Mouse (Mus musculus): Measurements from ENCODE around the gene Mtus2. TPM values are rescaled to one million over a fixed set of nuclear protein-coding genes. Genes with fewer than 3 reads are reported as not detected.
"Not testable (repeated sequence)": the region's sequence is repeated elsewhere in the genome, so short reads cannot be mapped to it uniquely, and the experiment has no call there.

Gene Mtus2
- polyA plus RNA-seq, 1 experiment from 2014 or later = 6.9 TPM

DNA sequence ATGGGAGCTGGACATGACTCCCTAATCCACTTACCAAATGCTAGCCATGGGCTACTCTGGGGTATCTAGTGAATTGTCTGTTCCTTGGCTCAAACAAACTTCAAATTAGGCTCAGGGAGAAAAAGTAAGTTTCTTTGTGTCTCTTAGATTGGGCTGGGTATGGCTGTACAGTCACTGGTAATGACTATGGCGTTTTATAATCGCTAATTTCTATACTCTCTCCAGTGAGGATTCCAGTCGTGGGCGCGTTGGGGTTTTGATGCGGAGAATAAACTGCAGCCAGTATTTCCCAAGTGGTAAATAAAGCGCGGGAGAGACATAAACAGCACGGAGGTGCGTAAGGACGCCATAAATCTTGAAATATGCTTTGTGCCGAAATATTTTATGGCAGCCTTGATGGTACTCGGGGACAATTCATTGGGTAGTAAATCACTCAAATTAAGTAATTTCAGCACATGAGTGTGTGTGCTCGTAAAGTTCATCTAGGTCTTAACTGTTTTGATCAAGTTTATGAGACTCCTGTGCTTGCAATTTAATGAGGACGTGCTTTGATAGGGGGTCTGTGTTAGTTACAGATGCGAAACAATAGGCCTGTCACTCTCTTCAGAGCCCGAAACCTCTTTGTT is 203.5 kb downstream of the Mtus2 start:
- H3K4me1 ChIP-seq (replicated peaks) = peaks cover 7% of the 10 kb centered on the region
- H3K36me3 ChIP-seq = no peaks in the 10 kb centered on the region
- no peak overlapping the region for H3K27ac ChIP-seq
- H3K9ac ChIP-seq (replicated peaks) = no peak overlapping the region
- ATAC-seq (ENCODE audit: insufficient number of reproducible peaks, insufficient read depth, low FRiP score, low TSS enrichment, low read depth) = no peak
- WGBS = 29% methylated on average over 17 of the region's 17 CpGs
- H3K4me2 ChIP-seq = no peak overlapping the region
- peaks cover 62% of the 10 kb centered on the region for H3K27me3 ChIP-seq
- no peaks in the 10 kb centered on the region; the same call in 1 of the 2 replicates for H3K9me3 ChIP-seq
- no peak overlapping the region for H3K4me3 ChIP-seq (replicated peaks)

DNA sequence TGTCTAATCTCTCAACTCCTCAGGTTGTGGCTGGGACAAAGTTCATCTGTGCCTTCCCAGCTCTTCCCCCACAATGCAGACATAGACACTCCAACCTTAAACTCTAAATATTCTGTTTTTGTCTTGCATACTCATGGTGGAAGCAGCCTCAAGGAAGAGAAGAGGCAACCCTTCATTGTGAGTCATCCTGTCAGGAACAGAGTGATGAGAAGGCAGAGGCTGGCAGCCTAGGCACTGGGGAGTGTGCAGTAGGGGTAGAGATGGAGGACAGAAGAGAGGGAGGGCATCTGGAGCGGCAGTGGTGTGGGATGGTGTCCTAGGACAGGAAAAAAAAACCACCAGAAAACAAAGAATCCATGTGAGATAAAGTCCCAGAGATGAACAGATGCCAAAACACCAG is 208.0 kb downstream of the Mtus2 start:
- H3K27ac ChIP-seq = no peak overlapping the region
- no peak overlapping the region for H3K4me2 ChIP-seq
- H3K36me3 ChIP-seq = no peaks in the 10 kb centered on the region
- WGBS = 89% methylated on average over 1 of the region's 1 CpGs
- H3K27me3 ChIP-seq = peaks cover 34% of the 10 kb centered on the region
- H3K9me3 ChIP-seq = no peaks in the 10 kb centered on the region; the same call in 1 of the 2 replicates
- H3K4me3 ChIP-seq (replicated peaks) = no peak overlapping the region
- no peak overlapping the region for H3K9ac ChIP-seq (replicated peaks)
- no peak for ATAC-seq (ENCODE audit: insufficient number of reproducible peaks, insufficient read depth, low FRiP score, low TSS enrichment, low read depth)
- H3K4me1 ChIP-seq (replicated peaks) = peaks cover 7% of the 10 kb centered on the region

DNA sequence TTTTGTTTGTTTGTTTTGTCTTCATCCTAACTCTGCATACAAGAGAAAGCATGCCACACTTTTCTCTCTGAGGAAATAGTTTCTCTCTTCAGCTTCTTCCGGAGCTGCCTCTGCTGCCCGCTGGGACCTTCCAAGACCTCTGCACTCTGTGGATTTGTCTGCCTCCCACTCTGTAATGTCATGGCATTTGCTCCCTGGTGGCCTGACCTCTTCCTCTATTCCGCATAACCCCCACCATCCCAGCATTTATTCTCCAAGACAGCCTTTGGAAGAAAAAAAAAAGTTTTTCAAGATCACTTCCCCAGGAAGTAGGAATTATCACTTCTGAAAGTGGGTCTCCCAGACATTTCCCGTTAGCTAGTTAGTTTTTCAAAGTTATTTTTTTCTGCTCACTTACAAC is 218.0 kb downstream of the Mtus2 start:
- 42% methylated on average over 4 of the region's 4 CpGs for WGBS
- Histone ChIP-seq H3K36me3 (no peaks in the 10 kb centered on the region), H3K9ac (replicated peaks) (no peak overlapping the region), H3K9me3 (0 out of 2 replicates have a peak, but pooled peaks cover 5% of the 10 kb centered on the region), H3K4me1 (replicated peaks) (no peaks in the 10 kb centered on the region), H3K27ac (no peak overlapping the region), H3K4me3 (replicated peaks) (no peak overlapping the region), H3K27me3 (no peaks in the 10 kb centered on the region), H3K4me2 (no peak overlapping the region)
- ATAC-seq (ENCODE audit: insufficient number of reproducible peaks, insufficient read depth, low FRiP score, low TSS enrichment, low read depth) = no peak

DNA sequence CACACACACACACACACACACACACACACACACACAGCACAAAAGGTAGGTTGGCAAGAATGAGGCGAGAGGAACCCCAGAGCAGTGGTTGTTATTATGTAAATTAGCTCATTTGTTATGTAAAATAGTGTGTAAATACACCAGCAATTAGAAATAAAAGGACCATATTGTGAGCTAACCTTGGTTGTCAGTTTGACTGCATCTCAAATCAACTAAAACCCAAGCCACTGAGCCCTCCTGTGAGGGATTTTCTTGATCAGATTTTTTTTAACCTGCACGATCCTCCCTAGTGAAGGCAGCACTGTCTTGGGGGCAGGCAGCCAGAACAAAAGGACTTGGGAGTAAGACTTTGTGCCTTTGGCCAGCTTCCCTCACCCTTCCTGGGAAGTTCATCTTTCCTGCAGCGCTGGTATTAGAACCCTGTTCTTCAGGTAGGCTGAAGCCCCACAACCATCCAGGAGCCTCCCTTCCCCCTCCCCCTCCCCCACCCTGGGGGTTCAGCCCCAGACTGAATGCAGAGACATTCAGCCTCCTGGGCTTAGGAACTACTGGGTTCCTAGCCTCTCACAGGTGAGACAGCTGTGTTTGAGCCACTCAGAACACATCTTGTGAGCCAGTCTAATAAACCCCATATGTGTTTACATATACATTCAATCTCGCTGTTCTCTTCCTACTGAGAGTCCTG is 218.8 kb downstream of the Mtus2 start:
- H3K27ac ChIP-seq = no peak overlapping the region
- peaks cover 4% of the 10 kb centered on the region; the same call in 1 of the 2 replicates for H3K4me1 ChIP-seq (replicated peaks)
- WGBS = 73% methylated on average over 4 of the region's 4 CpGs
- no peak overlapping the region for H3K4me3 ChIP-seq (replicated peaks)
- no peaks in the 10 kb centered on the region; the same call in 1 of the 2 replicates for H3K27me3 ChIP-seq
- no peak overlapping the region for H3K4me2 ChIP-seq
- 0 out of 2 replicates have a peak, but pooled peaks cover 5% of the 10 kb centered on the region for H3K9me3 ChIP-seq
- H3K36me3 ChIP-seq = no peaks in the 10 kb centered on the region
- H3K9ac ChIP-seq (replicated peaks) = no peak overlapping the region
- no peak for ATAC-seq (ENCODE audit: insufficient number of reproducible peaks, insufficient read depth, low FRiP score, low TSS enrichment, low read depth)

DNA sequence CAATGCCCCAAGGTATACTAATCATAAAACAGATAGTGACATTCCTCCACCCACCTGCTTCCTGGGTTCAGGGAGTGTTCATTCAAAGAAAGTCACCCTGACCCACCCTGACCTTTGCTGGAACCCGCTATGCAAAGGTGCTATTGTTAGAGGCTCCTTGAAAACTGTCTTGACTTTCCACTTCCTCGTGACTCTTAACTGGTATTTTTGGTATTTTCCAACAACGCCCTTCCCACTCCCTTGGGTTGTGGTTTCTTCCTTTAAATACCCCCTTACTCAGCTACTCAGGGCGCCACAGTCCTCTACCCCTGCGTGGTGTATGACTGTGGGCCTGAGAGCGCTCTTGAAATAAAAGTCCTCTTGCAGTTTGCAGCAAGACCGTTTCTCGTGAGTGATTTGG is 219.4 kb downstream of the Mtus2 start:
- H3K4me2 ChIP-seq; H3K9ac ChIP-seq (replicated peaks); H3K4me3 ChIP-seq (replicated peaks); H3K9me3 ChIP-seq; ATAC-seq (ENCODE audit: insufficient number of reproducible peaks, insufficient read depth, low FRiP score, low TSS enrichment, low read depth); H3K4me1 ChIP-seq (replicated peaks); H3K27me3 ChIP-seq; H3K27ac ChIP-seq; H3K36me3 ChIP-seq: not testable (repeated sequence)
- WGBS = 91% methylated on average over 8 of the region's 8 CpGs

DNA sequence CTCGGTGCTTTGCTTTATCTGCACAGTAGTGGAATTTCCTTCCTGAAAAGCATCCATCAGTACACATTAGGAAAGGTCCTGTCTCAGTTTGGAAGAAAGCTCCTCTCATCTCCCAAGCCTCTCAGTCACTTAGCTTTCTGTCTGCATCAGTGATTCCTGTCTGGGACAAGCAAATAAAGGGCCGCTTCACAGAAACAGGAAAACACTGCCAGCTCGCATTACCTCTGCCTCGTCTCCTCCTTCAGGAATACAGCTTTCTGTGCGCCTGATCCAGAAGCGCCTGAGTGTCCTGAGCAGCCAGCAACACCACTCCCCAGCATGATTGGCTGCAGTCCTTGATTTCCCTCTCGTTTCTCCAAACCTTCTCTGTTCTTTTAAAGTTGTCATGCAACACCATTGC is 222.1 kb downstream of the Mtus2 start:
- 79% methylated on average over 7 of the region's 7 CpGs for WGBS
- H3K36me3 ChIP-seq = no peaks in the 10 kb centered on the region
- no peaks in the 10 kb centered on the region; the same call in none of the 2 replicates for H3K27me3 ChIP-seq
- no peak overlapping the region for H3K4me3 ChIP-seq (replicated peaks)
- H3K9ac ChIP-seq (replicated peaks) = no peak overlapping the region
- H3K4me2 ChIP-seq = no peak overlapping the region
- 0 out of 2 replicates have a peak, but pooled peaks cover 5% of the 10 kb centered on the region for H3K9me3 ChIP-seq
- H3K27ac ChIP-seq = no peak overlapping the region
- H3K4me1 ChIP-seq (replicated peaks) = peaks cover 4% of the 10 kb centered on the region; the same call in 1 of the 2 replicates
- no peak for ATAC-seq (ENCODE audit: insufficient number of reproducible peaks, insufficient read depth, low FRiP score, low TSS enrichment, low read depth)

DNA sequence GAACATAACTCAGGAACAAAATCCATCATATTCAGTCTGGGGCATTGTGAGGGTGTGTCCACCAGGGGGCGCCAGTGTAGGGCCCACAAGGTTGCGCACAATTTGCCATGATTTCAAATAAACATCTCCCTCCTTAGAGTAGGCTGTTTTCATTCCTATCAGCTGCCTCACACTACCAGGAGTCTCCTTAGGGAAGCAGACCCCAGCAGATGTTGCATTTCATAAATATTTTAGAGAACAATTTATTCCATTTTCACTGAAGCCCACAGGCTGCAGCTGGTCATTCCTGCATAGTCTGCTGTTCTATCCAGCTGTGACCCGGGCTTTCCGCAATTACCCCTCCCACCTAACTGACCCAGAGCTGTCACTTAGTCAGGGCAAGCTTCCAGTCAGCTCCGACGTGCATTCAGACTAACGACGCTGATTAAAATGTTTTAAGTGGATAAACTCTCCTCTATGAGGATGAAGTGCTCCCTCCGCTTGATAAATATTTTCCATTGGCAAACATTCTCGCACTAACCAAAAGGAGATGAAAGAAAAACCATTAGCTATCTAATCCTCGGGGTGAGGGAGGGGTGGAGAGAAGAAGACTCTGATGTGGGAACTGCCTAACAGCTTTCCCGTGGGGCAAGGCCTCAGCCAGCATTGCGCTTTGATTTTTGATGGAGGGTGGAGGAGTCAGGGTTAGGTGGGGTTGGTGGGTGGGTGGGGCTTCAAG is 223.6 kb downstream of the Mtus2 start:
- H3K27me3 ChIP-seq = no peaks in the 10 kb centered on the region; the same call in none of the 2 replicates
- H3K4me3 ChIP-seq (replicated peaks) = no peak overlapping the region
- WGBS = 19% methylated on average over 13 of the region's 13 CpGs
- ATAC-seq (ENCODE audit: insufficient number of reproducible peaks, insufficient read depth, low FRiP score, low TSS enrichment, low read depth) = no peak
- H3K4me2 ChIP-seq = no peak overlapping the region
- peaks cover 4% of the 10 kb centered on the region; the same call in 1 of the 2 replicates for H3K4me1 ChIP-seq (replicated peaks)
- no peak overlapping the region for H3K27ac ChIP-seq
- H3K9me3 ChIP-seq = peaks cover 5% of the 10 kb centered on the region; the same call in 1 of the 2 replicates
- no peaks in the 10 kb centered on the region for H3K36me3 ChIP-seq
- H3K9ac ChIP-seq (replicated peaks) = no peak overlapping the region

DNA sequence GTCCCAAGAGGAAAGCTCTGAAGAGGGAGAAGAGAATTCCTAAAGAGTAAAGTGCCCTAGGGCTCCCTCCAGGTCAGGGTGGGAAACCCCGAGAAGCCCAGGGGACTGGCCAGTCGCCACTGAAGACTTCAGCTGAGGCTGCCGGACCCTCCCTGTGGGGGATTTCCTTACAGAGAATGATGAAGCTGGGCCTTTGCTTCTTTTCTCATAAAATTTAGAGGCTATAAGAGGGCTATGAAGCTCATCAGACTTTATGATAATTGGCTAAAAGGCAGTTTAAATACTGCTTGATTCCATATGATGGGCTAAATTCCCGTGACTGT is 224.1 kb downstream of the Mtus2 start:
- H3K4me1 ChIP-seq (replicated peaks) = peaks cover 4% of the 10 kb centered on the region; the same call in 1 of the 2 replicates
- no peak overlapping the region for H3K9ac ChIP-seq (replicated peaks)
- H3K4me3 ChIP-seq (replicated peaks) = no peak overlapping the region
- H3K4me2 ChIP-seq = no peak overlapping the region
- H3K36me3 ChIP-seq = no peaks in the 10 kb centered on the region
- no peaks in the 10 kb centered on the region; the same call in none of the 2 replicates for H3K27me3 ChIP-seq
- H3K27ac ChIP-seq = no peak overlapping the region
- peaks cover 9% of the 10 kb centered on the region; the same call in 1 of the 2 replicates for H3K9me3 ChIP-seq
- ATAC-seq (ENCODE audit: insufficient number of reproducible peaks, insufficient read depth, low FRiP score, low TSS enrichment, low read depth) = no peak
- WGBS = 21% methylated on average over 4 of the region's 4 CpGs

DNA sequence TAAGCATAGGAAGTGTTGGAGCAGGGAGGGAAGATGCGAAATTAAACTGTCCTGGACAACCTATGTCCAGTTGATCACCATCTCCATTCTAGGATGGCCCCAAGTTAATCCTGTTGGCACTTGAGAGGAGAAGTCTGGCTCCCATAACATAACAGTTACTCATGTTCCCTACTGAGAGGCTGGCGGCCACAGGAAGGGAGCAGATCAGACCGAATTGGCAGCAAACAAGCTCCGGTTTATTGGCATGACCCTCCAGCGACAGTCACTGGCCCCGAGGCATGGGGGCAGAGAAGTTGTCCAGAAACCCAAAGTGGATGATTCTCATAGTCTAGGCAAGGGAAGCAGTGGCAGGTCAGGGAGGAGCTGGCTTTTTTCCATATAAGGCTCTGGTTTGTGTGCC is 224.8 kb downstream of the Mtus2 start:
- H3K36me3 ChIP-seq = no peaks in the 10 kb centered on the region
- 56% methylated on average over 6 of the region's 6 CpGs for WGBS
- no peak overlapping the region for H3K9ac ChIP-seq (replicated peaks)
- H3K27ac ChIP-seq = no peak overlapping the region
- no peak overlapping the region for H3K4me3 ChIP-seq (replicated peaks)
- peaks cover 4% of the 10 kb centered on the region; the same call in 1 of the 2 replicates for H3K4me1 ChIP-seq (replicated peaks)
- no peak for ATAC-seq (ENCODE audit: insufficient number of reproducible peaks, insufficient read depth, low FRiP score, low TSS enrichment, low read depth)
- peaks cover 9% of the 10 kb centered on the region; the same call in 1 of the 2 replicates for H3K9me3 ChIP-seq
- H3K4me2 ChIP-seq = no peak overlapping the region
- H3K27me3 ChIP-seq = no peaks in the 10 kb centered on the region; the same call in none of the 2 replicates

DNA sequence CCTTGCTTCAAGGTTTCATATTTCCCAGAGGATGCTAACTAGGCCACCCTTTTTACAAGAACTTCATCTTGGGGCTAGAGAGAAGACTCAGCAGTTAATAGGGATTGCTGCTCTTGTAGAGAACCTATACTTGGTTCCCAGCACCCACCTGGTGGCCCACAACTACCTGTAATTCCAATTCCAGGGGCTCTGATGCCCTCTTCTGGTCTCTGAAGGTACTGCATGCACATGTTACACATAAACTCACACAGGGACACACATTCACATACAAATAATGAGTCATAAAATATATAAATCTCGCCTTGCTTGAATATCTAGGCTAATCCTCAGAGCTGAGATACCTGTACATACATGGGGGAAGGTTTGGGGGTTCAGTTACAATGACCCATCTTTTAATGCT is 228.8 kb downstream of the Mtus2 start:
- no peak overlapping the region for H3K4me3 ChIP-seq (replicated peaks)
- H3K9ac ChIP-seq (replicated peaks) = no peak overlapping the region
- no peak for ATAC-seq (ENCODE audit: insufficient number of reproducible peaks, insufficient read depth, low FRiP score, low TSS enrichment, low read depth)
- H3K27me3 ChIP-seq = no peaks in the 10 kb centered on the region; the same call in none of the 2 replicates
- H3K4me1 ChIP-seq (replicated peaks) = no peaks in the 10 kb centered on the region
- WGBS = 50% methylated on average over 1 of the region's 1 CpGs
- peaks cover 4% of the 10 kb centered on the region; the same call in 1 of the 2 replicates for H3K9me3 ChIP-seq
- no peak overlapping the region for H3K4me2 ChIP-seq
- no peaks in the 10 kb centered on the region for H3K36me3 ChIP-seq
- H3K27ac ChIP-seq = no peak overlapping the region

DNA sequence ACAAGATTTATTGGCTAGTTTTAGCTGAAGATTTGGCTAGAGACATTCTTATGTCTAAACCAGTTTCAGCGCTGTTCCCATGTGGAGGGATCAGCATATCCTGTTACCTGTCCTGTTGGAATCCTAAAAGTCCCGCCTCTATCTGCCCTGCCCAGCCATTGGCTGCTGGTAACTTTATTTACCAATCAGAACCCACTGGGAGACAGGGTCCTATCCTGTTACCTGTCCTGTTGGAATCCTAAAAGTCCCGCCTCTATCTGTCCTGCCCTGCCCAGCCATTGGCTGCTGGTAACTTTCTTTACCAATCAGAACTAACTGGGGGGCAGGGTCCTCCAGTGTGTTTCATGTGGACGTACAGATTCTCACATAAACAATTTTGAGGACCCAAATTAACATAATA is 234.3 kb downstream of the Mtus2 start:
- Histone ChIP-seq H3K4me3 (replicated peaks) (no peak overlapping the region), H3K36me3 (no peaks in the 10 kb centered on the region), H3K27ac (no peak overlapping the region), H3K4me1 (replicated peaks) (no peaks in the 10 kb centered on the region), H3K9ac (replicated peaks) (no peak overlapping the region), H3K27me3 (no peaks in the 10 kb centered on the region), H3K9me3 (no peaks in the 10 kb centered on the region), H3K4me2 (no peak overlapping the region)
- no peak for ATAC-seq (ENCODE audit: insufficient number of reproducible peaks, insufficient read depth, low FRiP score, low TSS enrichment, low read depth)
- 28% methylated on average over 4 of the region's 4 CpGs for WGBS

Data from limb, embryonic 12.5 days (tissue).